In the genomic region with DNA sequence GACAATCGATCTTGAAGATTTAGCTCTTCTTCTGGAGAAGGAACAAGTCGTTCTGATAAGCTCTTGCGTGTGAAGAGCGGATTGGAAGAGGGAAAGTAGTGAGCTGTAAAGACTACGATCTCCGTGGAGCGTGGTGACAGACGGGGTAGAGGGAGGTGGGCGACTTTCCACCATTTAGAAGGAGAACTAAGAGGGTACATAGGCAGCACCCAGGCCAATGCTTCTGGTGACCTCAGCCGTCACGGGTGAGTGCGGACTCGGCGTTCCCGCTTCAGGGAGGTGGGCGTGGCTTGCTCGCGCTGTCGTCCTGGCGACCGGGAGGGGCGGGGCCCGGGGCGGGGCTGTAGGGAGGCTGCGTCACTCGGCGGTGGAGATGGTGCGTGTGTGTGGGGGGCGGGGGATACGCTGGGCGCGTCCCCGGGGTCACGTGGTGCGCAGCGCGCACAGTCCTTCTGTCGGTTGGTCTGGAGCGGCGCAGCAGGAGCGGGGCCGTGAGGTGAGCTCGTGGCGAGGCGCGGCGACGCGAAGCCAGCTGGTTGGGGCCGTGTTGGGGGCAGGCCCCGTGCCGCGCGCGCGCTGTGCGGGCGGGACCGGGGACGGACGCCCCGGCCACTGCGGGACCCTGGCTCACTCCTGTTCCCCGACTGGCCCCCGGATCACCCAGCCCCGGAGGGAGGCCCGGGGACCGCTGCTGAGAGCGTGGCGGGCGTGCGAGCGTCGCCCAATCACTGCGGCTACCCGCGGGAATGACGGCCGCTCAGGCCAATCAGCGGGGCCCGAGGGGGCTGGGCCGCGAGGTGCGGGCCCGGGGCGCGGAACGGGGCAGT, we compare ENCODE assay signal across 7 mouse cellular contexts. TPM values are rescaled to one million over a fixed set of nuclear protein-coding genes. Genes with fewer than 3 reads are reported as not detected.
A peak's percentile ranks its signal among the peaks of the same experiment; 100 is the strongest.
DNase-seq lines count a peak whose midpoint lies in the region; ATAC-seq and TF ChIP-seq lines count a peak whose summit lies in the region.

A gene (plus strand): TSS at position 165 of the 827 bp plus-strand sequence.

- peak within 1 kb of the TSS; percentile 76 for H3K9ac ChIP-seq in embryonic facial prominence, embryonic 11.5 days (replicated peaks; ENCODE audit: low read length)
- H3K9ac ChIP-seq in limb, embryonic 12.5 days (replicated peaks): peak within 1 kb of the TSS; percentile 83
- peak within 1 kb of the TSS; percentile 83 for H3K9ac ChIP-seq in midbrain, embryonic 15.5 days

- peak within 1 kb of the TSS; percentile 94 for H3K27ac ChIP-seq in embryonic facial prominence, embryonic 11.5 days (replicated peaks; ENCODE audit: low read depth, low read length)
- peak within 1 kb of the TSS; percentile 95 for H3K27ac ChIP-seq in limb, embryonic 12.5 days
- peak within 1 kb of the TSS; percentile 96 for H3K27ac ChIP-seq in midbrain, embryonic 15.5 days
- peak within 1 kb of the TSS; percentile 95 for H3K27ac ChIP-seq in spleen, adult 2 months (ENCODE audit: insufficient read depth, low read length)

- peak; percentile 63 for TF ChIP-seq POLR2A in spleen, adult 2 months (IDR thresholded peaks at IDR 0.05; ENCODE audit: low read depth, low read length)

- peak; percentile 100 for DNase-seq in adrenal gland, postnatal 14 days
- peak; percentile 97 for DNase-seq in embryonic facial prominence, embryonic 11.5 days (ENCODE audit: low spot score)
- DNase-seq in heart, adult 11 months: peak; percentile 100
- peak; percentile 99 for DNase-seq in kidney, adult 18-20 months
- DNase-seq in spleen, adult 2 months (ENCODE audit: low read depth in 1 of 2, low spot score in 2 of 2): peak; percentile 95 to 99

- WGBS in embryonic facial prominence, embryonic 11.5 days: under 1% methylated on average over 81 of the region's 88 CpGs
- whole genome bisulfite sequencing in limb, embryonic 12.5 days: under 1% methylated on average over 88 of the region's 88 CpGs
- under 1% methylated on average over 71 of the region's 88 CpGs for WGBS in midbrain, embryonic 15.5 days
- under 1% methylated on average over 85 of the region's 88 CpGs for WGBS in spleen, adult 2 months

- TF ChIP-seq CTCF in spleen, adult 2 months (IDR thresholded peaks at IDR 0.05; ENCODE audit: extremely low read depth, insufficient read depth, insufficient read length, insufficient replicate concordance): no peak

- peak; percentile 96 for ATAC-seq in embryonic facial prominence, embryonic 11.5 days (replicated peaks; ENCODE audit: insufficient number of reproducible peaks, low FRiP score, low TSS enrichment, low read depth)
- peak; percentile 97 for ATAC-seq in limb, embryonic 12.5 days (ENCODE audit: insufficient number of reproducible peaks, insufficient read depth, low FRiP score, low TSS enrichment, low read depth)
- peak; percentile 98 for ATAC-seq in midbrain, embryonic 15.5 days (replicated peaks)

- no peaks in the 10 kb centered on the region; the same call in 1 of the 2 replicates for H3K36me3 ChIP-seq in embryonic facial prominence, embryonic 11.5 days (replicated peaks; ENCODE audit: control insufficient read depth, insufficient read depth, low read depth, low read length)
- H3K36me3 ChIP-seq in limb, embryonic 12.5 days: peaks cover 8% of the 10 kb centered on the region; the same call in 1 of the 2 replicates
- no peaks in the 10 kb centered on the region for H3K36me3 ChIP-seq in midbrain, embryonic 15.5 days (replicated peaks)
- no peaks in the 10 kb centered on the region for H3K36me3 ChIP-seq in spleen, adult 2 months (ENCODE audit: control insufficient read depth, insufficient read depth, low read length)

- peak within 1 kb of the TSS; percentile 73 for H3K4me3 ChIP-seq in embryonic facial prominence, embryonic 11.5 days (ENCODE audit: low read depth, low read length)
- H3K4me3 ChIP-seq in limb, embryonic 12.5 days (replicated peaks): peak within 1 kb of the TSS; percentile 67
- H3K4me3 ChIP-seq in midbrain, embryonic 15.5 days: peak within 1 kb of the TSS; percentile 79
- H3K4me3 ChIP-seq in spleen, adult 2 months (ENCODE audit: extremely low read depth, insufficient read depth, insufficient read length): peak within 1 kb of the TSS; percentile 76

- H3K4me1 ChIP-seq in embryonic facial prominence, embryonic 11.5 days (ENCODE audit: control insufficient read depth, insufficient read depth, low read length): no peaks in the 10 kb centered on the region
- peaks cover 35% of the 10 kb centered on the region for H3K4me1 ChIP-seq in limb, embryonic 12.5 days (replicated peaks)
- H3K4me1 ChIP-seq in midbrain, embryonic 15.5 days: peaks cover 33% of the 10 kb centered on the region
- H3K4me1 ChIP-seq in spleen, adult 2 months (ENCODE audit: control insufficient read depth, insufficient read depth, insufficient read length): peaks cover 4% of the 10 kb centered on the region; the same call in 1 of the 2 replicates

- H3K27me3 ChIP-seq in embryonic facial prominence, embryonic 11.5 days (ENCODE audit: control insufficient read depth, insufficient read depth, low read length): no peaks in the 10 kb centered on the region
- no peaks in the 10 kb centered on the region for H3K27me3 ChIP-seq in limb, embryonic 12.5 days
- no peaks in the 10 kb centered on the region for H3K27me3 ChIP-seq in midbrain, embryonic 15.5 days (replicated peaks)
- no peaks in the 10 kb centered on the region for H3K27me3 ChIP-seq in spleen, adult 2 months (ENCODE audit: control insufficient read depth, insufficient read depth, low read length)

- H3K4me2 ChIP-seq in embryonic facial prominence, embryonic 11.5 days (ENCODE audit: low read depth, low read length): peak within 1 kb of the TSS; percentile 67
- H3K4me2 ChIP-seq in limb, embryonic 12.5 days: peak within 1 kb of the TSS; percentile 67
- H3K4me2 ChIP-seq in midbrain, embryonic 15.5 days: peak within 1 kb of the TSS; percentile 61

- H3K9me3 ChIP-seq in embryonic facial prominence, embryonic 11.5 days (replicated peaks; ENCODE audit: control insufficient read depth, low read length): no peaks in the 10 kb centered on the region
- no peaks in the 10 kb centered on the region for H3K9me3 ChIP-seq in limb, embryonic 12.5 days
- H3K9me3 ChIP-seq in midbrain, embryonic 15.5 days: no peaks in the 10 kb centered on the region

RNA-seq across cellular contexts. Expression of the gene that starts here (rescaled TPM):
- total RNA-seq in adrenal gland, postnatal 14 days (2021): 40.9 and 44.4 TPM in 2 replicates
- 88.3 and 89.2 TPM in 2 replicates for polyA plus RNA-seq in embryonic facial prominence, embryonic 11.5 days (2014; fragmentation: Nextera tagmentation; extraction: Ambion mirVana)
- 84.3 and 88.3 TPM in 2 replicates for polyA plus RNA-seq in limb, embryonic 12.5 days (2016; fragmentation: Nextera tagmentation; extraction: Ambion mirVana)
- polyA plus RNA-seq in midbrain, embryonic 15.5 days (2015; fragmentation: Nextera tagmentation; extraction: Ambion mirVana): 113 and 119 TPM in 2 replicates
- polyA plus RNA-seq in spleen, adult 2 months (2012; rRNA removed): 10.9 and 17.7 TPM in 2 replicates

Comparison
In these comparisons a context has a peak if more than half of its experiments do, and no peak if none do; other contexts are left out.
1. Peak in every context shown above with its lines: DNase-seq, ATAC-seq, H3K4me3 ChIP-seq and H3K27ac ChIP-seq.